Mouse (Mus musculus): ENCODE data around the gene Zfp668. TPM values are rescaled to one million over a fixed set of nuclear protein-coding genes. Genes with fewer than 3 reads are reported as not detected.
"Not testable (repeated sequence)": the region's sequence is repeated elsewhere in the genome, so short reads cannot be mapped to it uniquely, and the experiment has no call there.

Gene Zfp668
- polyA plus RNA-seq, 1 experiment from 2014 or later, result 37.5 TPM

DNA sequence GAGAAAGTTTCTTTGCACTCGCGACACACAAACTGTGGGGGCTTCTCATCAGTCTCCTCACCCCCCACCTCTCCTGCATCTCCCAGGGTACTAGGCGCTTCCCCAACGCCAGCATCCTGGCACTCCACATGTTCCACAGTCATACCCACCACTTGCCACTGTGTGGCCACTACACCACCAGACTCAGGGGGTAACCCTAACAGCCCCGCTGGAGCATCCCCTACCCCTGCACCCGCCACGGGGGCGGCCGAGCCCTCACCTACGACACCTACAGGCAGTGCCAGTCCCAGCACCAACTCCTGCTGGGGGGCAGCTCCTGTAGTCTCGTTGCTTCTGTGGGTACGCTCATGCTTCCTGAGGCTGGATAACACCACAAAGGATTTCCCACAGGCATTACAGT, 10.2 kb downstream of the Zfp668 start:
- Histone ChIP-seq H3K4me1 (no peaks in the 10 kb centered on the region), H3K27ac (no peak overlapping the region), H3K4me2 (replicated peaks) (no peak overlapping the region), H3K4me3 (no peak overlapping the region), H3K27me3 (no peaks in the 10 kb centered on the region), H3K9ac (no peak overlapping the region), H3K36me3 (peaks cover 50% of the 10 kb centered on the region), H3K9me3 (replicated peaks) (no peaks in the 10 kb centered on the region)
- no peak for ATAC-seq (ENCODE audit: low FRiP score)
- 94% methylated on average over 12 of the region's 12 CpGs for WGBS

DNA sequence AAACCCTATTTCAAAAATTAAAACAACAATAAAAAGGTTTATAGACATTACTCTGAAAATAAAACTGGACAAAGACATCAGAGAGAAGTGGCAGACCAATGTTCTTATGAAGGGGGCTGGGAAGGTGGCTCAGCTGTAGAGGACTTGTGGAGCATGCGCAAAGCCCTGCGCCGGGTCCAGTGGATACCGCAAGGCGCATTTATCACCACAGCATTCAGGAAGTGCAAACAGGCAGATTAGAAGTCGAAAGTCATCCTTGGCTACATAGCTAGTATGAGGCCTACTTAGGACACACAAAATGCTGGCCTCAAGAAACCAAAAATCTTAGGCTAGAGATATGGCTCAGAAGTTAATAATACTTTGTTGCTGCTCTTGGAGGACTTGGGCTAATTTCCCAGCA, 18.4 kb downstream of the Zfp668 start:
- Histone ChIP-seq H3K4me2 (replicated peaks) (no peak overlapping the region), H3K27me3 (no peaks in the 10 kb centered on the region), H3K27ac (no peak overlapping the region), H3K36me3 (peaks cover 3% of the 10 kb centered on the region; the same call in 1 of the 2 replicates), H3K4me1 (no peaks in the 10 kb centered on the region), H3K4me3 (no peak overlapping the region), H3K9me3 (replicated peaks) (no peaks in the 10 kb centered on the region), H3K9ac (no peak overlapping the region)
- ATAC-seq (ENCODE audit: low FRiP score), result no peak
- WGBS, result 97% methylated on average over 6 of the region's 6 CpGs

GRCm38 (mm10) chr7:127850906-127851305, 25.7 kb downstream of the Zfp668 start:
- peaks cover 6% of the 10 kb centered on the region for H3K36me3 ChIP-seq
- H3K4me2 ChIP-seq (replicated peaks), result no peak overlapping the region
- H3K9me3 ChIP-seq (replicated peaks), result no peaks in the 10 kb centered on the region
- H3K4me1 ChIP-seq, result no peaks in the 10 kb centered on the region
- no peaks in the 10 kb centered on the region for H3K27me3 ChIP-seq
- H3K27ac ChIP-seq, result no peak overlapping the region
- no peak for ATAC-seq (ENCODE audit: low FRiP score)
- no peak overlapping the region for H3K4me3 ChIP-seq
- H3K9ac ChIP-seq, result no peak overlapping the region
- WGBS, result 65% methylated on average over 5 of the region's 5 CpGs

- no peak overlapping the region for H3K4me2 ChIP-seq (replicated peaks)
- 83% methylated on average over 6 of the region's 6 CpGs for WGBS
Measured at GRCm38 (mm10) chr7:127849973-127850875, 26.4 kb downstream of the Zfp668 start.

DNA sequence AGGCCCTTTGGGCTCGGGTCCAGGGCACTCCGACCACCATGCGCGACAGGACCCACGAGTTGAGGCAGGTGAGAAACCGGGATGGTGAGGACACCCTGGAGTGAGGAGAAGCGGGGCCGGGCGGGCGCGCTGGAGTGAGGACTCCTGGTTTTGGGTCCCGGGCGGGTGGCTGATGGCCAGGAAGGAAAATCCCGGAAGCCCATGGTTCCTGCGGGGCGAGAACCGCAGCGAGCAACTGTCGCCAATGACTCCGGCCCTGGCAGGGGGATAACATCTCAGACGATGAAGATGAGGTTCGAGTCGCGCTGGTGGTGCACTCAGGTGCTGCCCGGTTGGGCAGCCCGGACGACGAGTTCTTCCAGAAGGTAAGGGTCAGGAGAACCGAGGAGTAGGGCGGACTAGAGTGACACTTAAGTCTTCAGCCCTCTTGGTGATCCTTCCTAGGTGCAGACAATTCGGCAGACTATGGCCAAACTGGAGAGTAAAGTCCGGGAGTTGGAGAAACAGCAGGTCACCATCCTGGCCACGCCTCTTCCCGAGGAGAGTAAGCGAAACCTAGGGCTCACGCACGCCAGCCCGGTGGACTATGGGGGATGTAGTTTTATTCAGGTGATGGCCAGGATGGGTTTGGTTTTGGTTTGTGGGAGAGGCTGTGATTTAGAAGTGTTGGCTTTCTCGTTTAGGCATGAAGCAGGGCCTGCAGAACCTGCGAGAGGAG, 34.5 kb downstream of the Zfp668 start:
- Histone ChIP-seq H3K4me3 (peak overlapping the region; percentile 54), H3K4me1 (peaks cover 7% of the 10 kb centered on the region), H3K9ac (peak overlapping the region; percentile 62), H3K27me3 (no peaks in the 10 kb centered on the region; the same call in 1 of the 2 replicates), H3K4me2 (replicated peaks) (peak overlapping the region; percentile 99), H3K27ac (peak overlapping the region; percentile 89), H3K9me3 (replicated peaks) (no peaks in the 10 kb centered on the region), H3K36me3 (peaks cover 9% of the 10 kb centered on the region; the same call in 1 of the 2 replicates)
- WGBS, result under 1% methylated on average over 40 of the region's 40 CpGs
- peak; percentile 59 for ATAC-seq (ENCODE audit: low FRiP score)

More at GRCm38 (mm10) chr7:127849973-127850875, 26.4 kb downstream of the Zfp668 start:
- H3K4me3 ChIP-seq, result no peak overlapping the region
- no peaks in the 10 kb centered on the region for H3K27me3 ChIP-seq
- peaks cover 6% of the 10 kb centered on the region for H3K36me3 ChIP-seq
- H3K4me1 ChIP-seq, result no peaks in the 10 kb centered on the region
- no peak overlapping the region for H3K27ac ChIP-seq
- no peak for ATAC-seq (ENCODE audit: low FRiP score)
- no peaks in the 10 kb centered on the region for H3K9me3 ChIP-seq (replicated peaks)
- no peak overlapping the region for H3K9ac ChIP-seq

DNA sequence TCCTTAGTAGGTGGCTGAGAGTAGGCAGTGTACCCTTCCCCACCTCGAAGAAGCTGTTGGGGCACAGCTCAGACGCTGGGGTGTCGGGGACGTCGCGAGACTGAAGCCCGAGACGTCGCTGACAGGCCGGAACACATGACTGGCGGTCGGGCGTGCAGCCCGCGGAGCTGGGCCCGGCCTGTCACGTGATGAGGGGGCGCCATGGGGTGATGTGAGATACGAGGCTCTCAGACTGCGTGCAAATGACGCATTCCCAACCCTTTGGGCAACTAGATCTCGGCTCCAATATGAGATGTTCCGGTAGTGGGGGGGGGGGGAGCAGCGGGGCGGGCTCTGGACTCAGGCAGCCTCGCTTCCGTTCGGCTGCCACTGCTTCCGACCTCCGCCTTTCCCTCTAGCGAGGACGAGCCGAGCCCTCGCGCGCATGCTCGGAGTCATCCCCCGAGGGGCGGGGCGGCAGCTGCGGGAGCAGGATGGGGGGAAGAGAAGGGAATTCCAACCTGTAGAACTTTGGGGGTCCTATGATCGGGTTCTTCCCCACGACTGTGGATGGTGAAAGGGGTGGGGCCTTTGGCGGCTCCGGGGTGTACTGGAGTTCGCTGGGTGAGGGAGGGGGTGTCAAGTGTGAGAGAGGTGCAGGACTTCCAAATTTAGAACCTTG, 35.2 kb downstream of the Zfp668 start:
- under 1% methylated on average over 46 of the region's 46 CpGs for WGBS

DNA sequence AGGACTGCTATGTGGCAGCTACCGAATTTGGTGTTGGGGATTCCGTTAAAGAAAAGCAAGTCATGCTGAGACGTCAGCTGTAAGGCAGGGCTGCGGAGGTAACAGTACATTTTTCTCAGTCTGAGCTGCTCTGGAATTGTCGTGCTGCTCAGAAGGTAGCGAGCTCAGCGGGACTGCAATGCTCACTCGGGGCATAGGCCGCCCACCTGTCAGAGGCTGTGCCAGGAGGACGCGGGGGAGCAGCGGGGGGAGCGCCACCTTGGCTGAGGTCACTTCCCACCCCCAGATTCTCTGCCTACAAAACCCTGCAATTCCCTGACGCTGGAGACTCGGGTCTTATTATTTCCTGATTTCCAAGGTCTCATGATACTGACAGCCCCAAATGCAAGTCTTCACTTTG, 35.7 kb downstream of the Zfp668 start:
- H3K27me3 ChIP-seq, result no peaks in the 10 kb centered on the region; the same call in 1 of the 2 replicates
- peak overlapping the region; percentile 54 for H3K4me3 ChIP-seq
- peak overlapping the region; percentile 89 for H3K27ac ChIP-seq
- H3K9me3 ChIP-seq (replicated peaks), result no peaks in the 10 kb centered on the region
- 0 out of 2 replicates have a peak, but pooled peaks cover 3% of the 10 kb centered on the region for H3K36me3 ChIP-seq
- peak overlapping the region; percentile 62 for H3K9ac ChIP-seq
- 3% methylated on average over 15 of the region's 15 CpGs for WGBS
- peak overlapping the region; percentile 99 for H3K4me2 ChIP-seq (replicated peaks)
- ATAC-seq (ENCODE audit: low FRiP score), result peak; percentile 36
- H3K4me1 ChIP-seq, result peaks cover 7% of the 10 kb centered on the region

More for the DNA sequence above, 35.2 kb downstream of the Zfp668 start:
- no peaks in the 10 kb centered on the region for H3K9me3 ChIP-seq (replicated peaks)
- peak; percentile 93 for ATAC-seq (ENCODE audit: low FRiP score)
- peaks cover 5% of the 10 kb centered on the region; the same call in 1 of the 2 replicates for H3K36me3 ChIP-seq
- peak overlapping the region; percentile 54 for H3K4me3 ChIP-seq
- peak overlapping the region; percentile 99 for H3K4me2 ChIP-seq (replicated peaks)
- peak overlapping the region; percentile 62 for H3K9ac ChIP-seq
- no peaks in the 10 kb centered on the region; the same call in 1 of the 2 replicates for H3K27me3 ChIP-seq
- H3K4me1 ChIP-seq, result peaks cover 7% of the 10 kb centered on the region
- peak overlapping the region; percentile 89 for H3K27ac ChIP-seq

DNA sequence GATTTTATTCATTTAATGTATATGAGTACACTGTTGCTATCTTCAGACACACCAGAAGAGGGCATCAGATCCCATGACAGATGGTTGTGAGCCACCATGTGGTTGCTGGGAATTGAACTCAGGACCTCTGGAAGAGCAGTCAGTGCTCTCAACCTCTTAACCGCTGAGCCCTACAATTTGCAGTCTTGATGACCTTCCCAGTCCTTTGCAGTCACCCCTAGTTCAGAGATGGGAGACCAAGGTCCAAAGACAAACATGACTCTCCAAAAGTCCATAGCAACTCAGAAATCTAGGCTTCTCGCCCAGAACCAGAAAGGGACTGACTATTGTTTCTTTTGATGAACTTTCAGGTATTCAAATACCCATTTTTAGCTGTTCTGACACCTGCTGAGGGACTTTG, 36.6 kb downstream of the Zfp668 start:
- not testable (repeated sequence) for H3K4me1 ChIP-seq; H3K9ac ChIP-seq; H3K4me2 ChIP-seq (replicated peaks); H3K36me3 ChIP-seq; H3K27me3 ChIP-seq; ATAC-seq (ENCODE audit: low FRiP score); H3K9me3 ChIP-seq (replicated peaks); H3K4me3 ChIP-seq; H3K27ac ChIP-seq
- 73% methylated on average over 2 of the region's 2 CpGs for WGBS

- ATAC-seq (ENCODE audit: low FRiP score), result not testable (repeated sequence)
Measured at GRCm38 (mm10) chr7:127837878-127838277, 38.8 kb downstream of the Zfp668 start.

GRCm38 (mm10) chr7:127837473-127837872, 39.2 kb downstream of the Zfp668 start:
- Histone ChIP-seq H3K9ac (no peak overlapping the region), H3K27ac (no peak overlapping the region), H3K36me3 (no peaks in the 10 kb centered on the region), H3K9me3 (replicated peaks) (no peaks in the 10 kb centered on the region), H3K4me2 (replicated peaks) (no peak overlapping the region), H3K4me3 (no peak overlapping the region), H3K27me3 (no peaks in the 10 kb centered on the region; the same call in 1 of the 2 replicates), H3K4me1 (peaks cover 5% of the 10 kb centered on the region)
- WGBS, result 90% methylated on average over 5 of the region's 5 CpGs
- no peak for ATAC-seq (ENCODE audit: low FRiP score)

More at GRCm38 (mm10) chr7:127837878-127838277, 38.8 kb downstream of the Zfp668 start:
- H3K9me3 ChIP-seq (replicated peaks); H3K27me3 ChIP-seq; H3K4me2 ChIP-seq (replicated peaks); H3K9ac ChIP-seq; H3K4me1 ChIP-seq; H3K4me3 ChIP-seq; H3K27ac ChIP-seq; H3K36me3 ChIP-seq: not testable (repeated sequence)
- 69% methylated on average over 4 of the region's 4 CpGs for WGBS

GRCm38 (mm10) chr7:127835550-127835949, 41.1 kb downstream of the Zfp668 start:
- ATAC-seq (ENCODE audit: low FRiP score), result no peak
- Histone ChIP-seq H3K36me3 (no peaks in the 10 kb centered on the region), H3K9ac (no peak overlapping the region), H3K4me3 (no peak overlapping the region), H3K27ac (no peak overlapping the region), H3K4me1 (no peaks in the 10 kb centered on the region), H3K9me3 (replicated peaks) (no peaks in the 10 kb centered on the region), H3K4me2 (replicated peaks) (no peak overlapping the region), H3K27me3 (no peaks in the 10 kb centered on the region; the same call in 1 of the 2 replicates)
- 83% methylated on average over 2 of the region's 2 CpGs for WGBS
